Mouse (Mus musculus): ENCODE results near the gene Gm44973. TPM values are rescaled to one million over a fixed set of nuclear protein-coding genes. Genes with fewer than 3 reads are reported as not detected.
"Not testable (repeated sequence)": the region's sequence is repeated elsewhere in the genome, so short reads cannot be mapped to it uniquely, and the experiment has no call there.

Gm44973 gene
- polyA plus RNA-seq, 1 experiment from 2014 or later, result 0.18 TPM

DNA sequence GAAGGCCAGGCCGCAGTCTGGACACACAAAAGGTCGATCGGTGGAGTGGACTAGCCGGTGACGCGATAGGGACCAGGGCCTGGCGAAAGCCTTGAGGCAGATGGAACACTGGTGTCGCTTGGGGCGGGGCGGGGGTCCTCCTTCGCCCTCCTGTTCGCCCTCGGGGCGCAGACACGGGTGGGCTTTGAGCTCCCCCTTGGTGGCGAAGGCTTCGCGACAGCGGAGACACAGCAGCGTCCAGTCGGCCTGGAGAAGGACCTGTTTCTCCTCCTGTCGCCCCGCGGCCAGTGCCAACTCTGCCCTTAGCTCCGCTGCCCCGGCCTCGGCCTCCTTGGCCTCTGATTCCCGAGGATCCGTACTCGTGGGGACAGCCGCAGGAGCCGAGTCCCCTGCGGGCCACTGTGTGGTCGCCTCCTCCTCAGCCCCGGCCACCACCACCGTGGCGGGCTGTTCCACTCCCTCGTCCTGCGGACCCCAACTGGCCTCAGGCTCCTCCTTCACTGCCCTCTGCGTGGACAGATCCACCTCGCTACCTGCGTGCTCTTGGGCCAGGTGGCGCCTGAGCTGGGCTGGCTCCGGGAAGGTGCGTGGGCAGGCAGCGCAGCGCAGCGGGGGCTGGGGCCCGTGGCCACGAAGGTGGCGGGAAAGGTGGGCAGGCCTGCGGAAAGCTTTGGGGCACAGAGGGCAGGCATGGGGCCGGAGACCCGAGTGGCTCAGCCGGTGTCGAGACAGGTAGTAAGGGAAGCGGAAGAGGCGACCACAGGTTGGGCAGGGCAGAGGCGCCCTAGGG lies 21.1 kb upstream of the Gm44973 start:
- H3K9me3 ChIP-seq (ENCODE audit: control insufficient read depth, low read length), result peaks cover 5% of the 10 kb centered on the region; the same call in 1 of the 2 replicates
- H3K9ac ChIP-seq (ENCODE audit: low read depth, low read length), result peak overlapping the region; percentile 94; the same call in 1 of the 2 replicates
- WGBS, result 51% methylated on average over 59 of the region's 59 CpGs
- H3K4me1 ChIP-seq (ENCODE audit: control insufficient read depth, insufficient read depth, low read depth, low read length), result peaks cover 29% of the 10 kb centered on the region
- peak overlapping the region; percentile 93 for H3K4me2 ChIP-seq (ENCODE audit: low read length)
- H3K36me3 ChIP-seq (ENCODE audit: control insufficient read depth, insufficient read depth, low read length), result peaks cover 18% of the 10 kb centered on the region
- H3K27me3 ChIP-seq (replicated peaks; ENCODE audit: control insufficient read depth, insufficient read depth, low read length), result no peaks in the 10 kb centered on the region
- H3K27ac ChIP-seq (ENCODE audit: low read depth, low read length), result no peak overlapping the region
- ATAC-seq, result no peak
- peak overlapping the region; percentile 56 for H3K4me3 ChIP-seq (ENCODE audit: low read length)

DNA sequence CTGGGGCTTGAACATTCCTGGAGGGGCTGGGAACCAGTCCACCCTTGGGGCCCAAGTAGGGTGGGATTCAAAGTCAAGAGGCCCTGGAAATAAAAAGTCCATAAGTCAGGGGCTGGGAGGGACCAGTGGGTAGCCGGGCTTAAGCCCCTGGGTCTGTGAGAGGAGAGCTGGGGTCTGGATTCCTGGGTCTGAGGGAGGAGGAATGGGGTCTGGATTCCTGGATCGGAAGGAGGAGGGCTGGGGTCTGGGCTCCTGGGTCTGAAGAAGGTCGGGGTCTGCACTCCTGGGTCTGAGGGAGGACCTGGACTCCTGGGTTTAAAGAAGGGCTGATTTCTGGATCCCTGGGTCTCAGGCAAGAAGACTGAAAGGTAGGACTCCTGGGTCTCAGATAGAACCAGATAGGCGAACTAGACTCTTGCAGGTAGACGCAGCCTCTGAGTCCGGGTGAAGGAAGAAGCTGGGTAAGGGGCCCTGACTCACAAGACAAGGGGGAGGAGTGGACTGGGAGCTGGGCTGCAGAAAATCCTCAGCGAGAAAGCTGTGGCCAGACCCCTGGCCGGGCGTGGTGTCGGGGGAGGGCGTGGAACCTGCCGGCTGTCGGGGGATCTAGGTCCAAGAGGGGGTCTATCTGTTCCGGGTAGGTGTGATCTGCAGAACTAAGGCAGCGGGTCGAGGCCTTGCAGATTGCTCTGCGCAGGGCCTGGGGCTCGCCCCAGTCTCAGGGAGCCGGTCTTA lies 19.9 kb upstream of the Gm44973 start:
- Histone ChIP-seq H3K27me3 (replicated peaks; ENCODE audit: control insufficient read depth, insufficient read depth, low read length) (no peaks in the 10 kb centered on the region), H3K4me2 (ENCODE audit: low read length) (peak overlapping the region; percentile 93), H3K4me1 (ENCODE audit: control insufficient read depth, insufficient read depth, low read depth, low read length) (peaks cover 29% of the 10 kb centered on the region), H3K9me3 (ENCODE audit: control insufficient read depth, low read length) (peaks cover 5% of the 10 kb centered on the region; the same call in 1 of the 2 replicates), H3K9ac (ENCODE audit: low read depth, low read length) (peak overlapping the region; percentile 94), H3K4me3 (ENCODE audit: low read length) (peak overlapping the region; percentile 56), H3K27ac (ENCODE audit: low read depth, low read length) (peak overlapping the region; percentile 57), H3K36me3 (ENCODE audit: control insufficient read depth, insufficient read depth, low read length) (peaks cover 18% of the 10 kb centered on the region)
- WGBS, result 6% methylated on average over 19 of the region's 19 CpGs
- no peak for ATAC-seq

DNA sequence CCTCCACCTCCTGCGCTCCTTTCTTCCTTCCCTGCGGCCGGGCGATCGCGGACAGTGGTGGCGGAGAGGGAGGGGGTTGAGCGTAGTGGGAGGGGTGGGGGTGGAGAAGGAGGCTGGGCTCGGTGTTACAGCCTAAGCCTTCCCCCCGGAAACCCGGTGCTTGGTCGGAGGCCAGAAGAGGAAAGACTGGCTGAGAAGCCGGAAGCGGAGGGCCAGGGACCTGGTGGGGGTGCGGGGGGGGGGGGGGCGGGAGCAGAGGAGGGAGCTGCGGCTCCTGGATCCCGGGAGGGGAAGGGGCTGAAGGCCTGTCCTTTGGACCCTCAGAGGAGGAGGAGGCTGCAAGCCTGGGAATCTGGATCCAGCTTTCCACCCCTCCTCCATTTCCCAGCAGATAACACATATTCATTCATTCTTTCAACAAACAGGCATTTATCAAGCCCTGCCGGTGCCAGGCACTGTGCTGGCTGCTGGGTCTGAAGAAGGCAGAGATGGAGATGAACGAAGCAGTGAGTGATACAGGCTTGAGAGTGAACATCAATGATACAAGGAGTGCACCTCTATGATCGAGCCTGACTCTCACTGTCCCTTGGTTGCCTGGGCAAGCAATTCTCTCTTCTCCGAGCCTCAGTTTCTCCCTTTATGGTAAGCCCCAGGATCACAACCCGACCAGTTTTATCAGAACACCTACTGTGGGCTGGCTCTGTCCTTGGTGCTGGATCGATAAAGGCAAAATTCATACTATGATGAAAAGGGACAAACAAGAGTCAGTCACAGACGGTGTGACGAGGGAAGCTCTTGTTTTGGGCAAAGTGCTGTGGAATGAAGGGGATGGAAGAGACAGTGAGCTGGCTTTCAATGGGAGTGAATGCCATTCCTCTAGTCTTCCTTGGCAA lies 19.0 kb upstream of the Gm44973 start, which contains the start of gene Zfp579:
TSS of gene Zfp579 (minus strand) at position 156 of the 893 bp plus-strand sequence.
- H3K4me3 ChIP-seq (ENCODE audit: low read length), result peak within 1 kb of the TSS; percentile 56
- H3K27ac ChIP-seq (ENCODE audit: low read depth, low read length), result peak within 1 kb of the TSS; percentile 86
- H3K9ac ChIP-seq (ENCODE audit: low read depth, low read length), result peak within 1 kb of the TSS; percentile 94
- H3K27me3 ChIP-seq (replicated peaks; ENCODE audit: control insufficient read depth, insufficient read depth, low read length), result no peaks in the 10 kb centered on the region
- peak within 1 kb of the TSS; percentile 93 for H3K4me2 ChIP-seq (ENCODE audit: low read length)
- ATAC-seq, result peak; percentile 91
- H3K4me1 ChIP-seq (ENCODE audit: control insufficient read depth, insufficient read depth, low read depth, low read length), result peaks cover 29% of the 10 kb centered on the region
- H3K36me3 ChIP-seq (ENCODE audit: control insufficient read depth, insufficient read depth, low read length), result peaks cover 12% of the 10 kb centered on the region
- 0 out of 2 replicates have a peak, but pooled peaks cover 3% of the 10 kb centered on the region for H3K9me3 ChIP-seq (ENCODE audit: control insufficient read depth, low read length)
- WGBS, result 3% methylated on average over 20 of the region's 26 CpGs

- Histone ChIP-seq H3K4me3 (ENCODE audit: low read length) (peak overlapping the region; percentile 56), H3K27me3 (replicated peaks; ENCODE audit: control insufficient read depth, insufficient read depth, low read length) (no peaks in the 10 kb centered on the region), H3K4me1 (ENCODE audit: control insufficient read depth, insufficient read depth, low read depth, low read length) (peaks cover 29% of the 10 kb centered on the region), H3K9me3 (ENCODE audit: control insufficient read depth, low read length) (0 out of 2 replicates have a peak, but pooled peaks cover 3% of the 10 kb centered on the region), H3K36me3 (ENCODE audit: control insufficient read depth, insufficient read depth, low read length) (peaks cover 12% of the 10 kb centered on the region), H3K4me2 (ENCODE audit: low read length) (peak overlapping the region; percentile 93), H3K27ac (ENCODE audit: low read depth, low read length) (peak overlapping the region; percentile 86; the same call in 1 of the 2 replicates), H3K9ac (ENCODE audit: low read depth, low read length) (peak overlapping the region; percentile 94)
- ATAC-seq, result no peak
- 69% methylated on average over 6 of the region's 8 CpGs for WGBS
Observed at GRCm38 (mm10) chr7:4996934-4997333, 18.4 kb upstream of the Gm44973 start.

DNA sequence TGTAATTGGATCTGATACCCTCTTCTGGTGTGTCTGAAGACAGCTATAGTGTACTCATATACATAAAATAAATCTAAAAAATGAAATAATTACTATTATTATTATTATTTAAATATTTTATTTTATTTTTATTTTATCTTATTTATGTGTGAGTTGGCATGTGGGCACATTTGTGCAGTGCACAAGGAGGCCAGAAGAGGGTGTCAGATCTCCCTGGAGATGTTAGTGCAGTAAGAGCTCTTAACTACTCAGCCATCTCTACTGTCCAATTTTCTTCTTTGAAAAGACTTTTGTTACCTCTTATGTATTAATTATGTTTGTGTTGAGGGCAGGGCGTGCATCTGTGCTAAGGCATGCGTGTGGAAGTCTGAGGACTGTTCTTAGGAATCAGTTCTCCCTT lies 15.4 kb upstream of the Gm44973 start:
- Histone ChIP-seq H3K36me3 (ENCODE audit: control insufficient read depth, insufficient read depth, low read length) (no peaks in the 10 kb centered on the region), H3K4me1 (ENCODE audit: control insufficient read depth, insufficient read depth, low read depth, low read length) (peaks cover 11% of the 10 kb centered on the region), H3K27me3 (replicated peaks; ENCODE audit: control insufficient read depth, insufficient read depth, low read length) (no peaks in the 10 kb centered on the region), H3K9me3 (ENCODE audit: control insufficient read depth, low read length) (no peaks in the 10 kb centered on the region), H3K4me2 (ENCODE audit: low read length) (no peak overlapping the region), H3K4me3 (ENCODE audit: low read length) (no peak overlapping the region), H3K27ac (ENCODE audit: low read depth, low read length) (no peak overlapping the region), H3K9ac (ENCODE audit: low read depth, low read length) (no peak overlapping the region)
- WGBS, result 65% methylated on average over 2 of the region's 2 CpGs
- no peak for ATAC-seq

- H3K9me3 ChIP-seq (ENCODE audit: control insufficient read depth, low read length); H3K4me1 ChIP-seq (ENCODE audit: control insufficient read depth, insufficient read depth, low read depth, low read length); H3K4me3 ChIP-seq (ENCODE audit: low read length); ATAC-seq; H3K27ac ChIP-seq (ENCODE audit: low read depth, low read length); H3K4me2 ChIP-seq (ENCODE audit: low read length); H3K9ac ChIP-seq (ENCODE audit: low read depth, low read length); H3K27me3 ChIP-seq (replicated peaks; ENCODE audit: control insufficient read depth, insufficient read depth, low read length): not testable (repeated sequence)
- 63% methylated on average over 8 of the region's 8 CpGs for WGBS
- peaks cover 11% of the 10 kb centered on the region; the same call in 1 of the 2 replicates for H3K36me3 ChIP-seq (ENCODE audit: control insufficient read depth, insufficient read depth, low read length)
Observed at GRCm38 (mm10) chr7:5002876-5003275, 12.4 kb upstream of the Gm44973 start.

DNA sequence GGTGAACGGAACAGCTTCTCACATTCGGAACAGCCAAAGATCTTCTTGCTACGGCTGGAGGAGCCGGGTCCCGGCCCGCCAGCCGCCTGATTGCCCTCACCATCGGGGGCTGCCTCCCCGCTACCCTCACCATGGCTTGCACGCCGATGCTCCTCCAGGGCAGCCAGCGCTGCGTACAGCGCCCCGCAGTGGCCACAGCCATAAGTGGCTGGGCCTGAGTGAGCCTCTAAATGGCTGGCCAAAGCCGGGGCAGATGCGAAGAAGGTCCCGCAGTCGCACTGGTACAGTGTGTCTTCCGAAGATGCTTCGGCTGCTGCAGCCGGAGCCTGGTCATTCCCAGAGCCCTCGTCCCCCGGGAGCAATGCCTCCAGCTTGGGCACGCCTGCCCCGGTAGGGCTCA lies 7.1 kb upstream of the Gm44973 start:
- Histone ChIP-seq H3K36me3 (ENCODE audit: control insufficient read depth, insufficient read depth, low read length) (peaks cover 51% of the 10 kb centered on the region), H3K27me3 (replicated peaks; ENCODE audit: control insufficient read depth, insufficient read depth, low read length) (no peaks in the 10 kb centered on the region), H3K9ac (ENCODE audit: low read depth, low read length) (no peak overlapping the region), H3K4me3 (ENCODE audit: low read length) (no peak overlapping the region), H3K9me3 (ENCODE audit: control insufficient read depth, low read length) (no peaks in the 10 kb centered on the region), H3K4me2 (ENCODE audit: low read length) (no peak overlapping the region), H3K27ac (ENCODE audit: low read depth, low read length) (no peak overlapping the region), H3K4me1 (ENCODE audit: control insufficient read depth, insufficient read depth, low read depth, low read length) (no peaks in the 10 kb centered on the region)
- ATAC-seq, result no peak
- WGBS, result 96% methylated on average over 25 of the region's 26 CpGs

DNA sequence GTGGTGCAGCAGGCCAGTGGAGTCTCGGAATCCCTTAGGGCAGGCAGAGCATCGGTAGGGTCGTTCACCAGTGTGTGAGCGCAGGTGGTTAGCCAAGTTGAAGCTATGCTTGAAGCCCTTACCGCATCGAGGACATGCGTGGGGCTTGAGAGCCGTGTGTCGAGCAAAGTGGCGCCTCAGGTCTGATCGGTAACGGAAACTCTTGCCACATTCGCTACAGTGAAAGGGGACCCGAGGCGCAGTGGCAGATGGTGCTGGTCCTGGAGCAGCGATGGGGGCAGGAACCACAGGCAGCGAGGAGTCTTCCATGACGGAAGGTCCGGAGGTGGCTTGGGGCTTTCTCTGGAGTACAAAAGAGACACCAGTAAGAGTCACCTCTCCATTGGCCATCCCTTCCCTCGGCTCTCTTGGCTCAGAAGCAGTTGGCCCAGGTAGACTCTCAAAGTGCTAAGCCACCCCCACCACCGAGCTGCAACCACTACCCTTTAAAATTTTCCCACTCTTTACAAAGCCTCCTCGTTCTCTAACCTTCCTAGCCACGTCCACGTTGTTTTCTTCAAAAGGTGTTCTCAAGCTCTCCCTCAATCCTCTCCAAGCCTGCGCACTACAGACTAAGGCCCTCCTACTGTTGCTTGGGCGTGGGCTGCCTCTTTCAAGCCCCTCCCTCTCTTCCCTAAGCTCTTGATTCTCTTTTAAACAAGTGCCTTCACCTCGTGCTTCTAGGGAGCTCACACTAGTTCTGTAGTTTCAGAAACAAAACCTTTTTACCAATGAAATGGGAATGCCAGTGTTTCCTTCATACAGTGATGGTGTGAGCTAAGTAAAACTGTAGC lies 2.4 kb upstream of the Gm44973 start:
- Histone ChIP-seq H3K4me3 (ENCODE audit: low read length) (no peak overlapping the region), H3K27me3 (replicated peaks; ENCODE audit: control insufficient read depth, insufficient read depth, low read length) (no peaks in the 10 kb centered on the region), H3K9ac (ENCODE audit: low read depth, low read length) (no peak overlapping the region), H3K9me3 (ENCODE audit: control insufficient read depth, low read length) (no peaks in the 10 kb centered on the region), H3K27ac (ENCODE audit: low read depth, low read length) (no peak overlapping the region), H3K4me2 (ENCODE audit: low read length) (no peak overlapping the region), H3K36me3 (ENCODE audit: control insufficient read depth, insufficient read depth, low read length) (peaks cover 40% of the 10 kb centered on the region), H3K4me1 (ENCODE audit: control insufficient read depth, insufficient read depth, low read depth, low read length) (peaks cover 8% of the 10 kb centered on the region)
- no peak for ATAC-seq
- WGBS, result 92% methylated on average over 27 of the region's 27 CpGs

Measured in hindbrain, embryonic 16.5 days (tissue).